Mouse (Mus musculus) limb, embryonic 15.5 days (tissue): ENCODE measurements at regions not wholly inside any gene's neighbourhood (a gene's known extent, or its start where the extent isn't known, plus 50 kb on each side); places are given as distances from the start of the nearest gene placed in this dataset.

ENCODE experiments used
- ATAC-seq: fragments of 200-750 bp; cut with Nextera tagmentation; 2 replicates; pipeline ENCODE4 v1.8.0; 2017; ENCODE audit warnings: low read depth, moderate TSS enrichment; ENCODE audit not compliant: insufficient number of reproducible peaks, low FRiP score, low TSS enrichment
- H3K27ac ChIP-seq: fragments of 300-500 bp; sonication (generic); 2 replicates; pipeline ENCODE4 v1.5.1; 2015; ENCODE audit warnings: moderate library complexity, mild to moderate bottlenecking, inconsistent platforms
- H3K27me3 ChIP-seq: fragments of 300-500 bp; sonication (generic); 2 replicates; pipeline ENCODE4 v1.6.1; 2015; ENCODE audit warnings: inconsistent platforms
- H3K36me3 ChIP-seq: fragments of 300-500 bp; sonication (generic); 2 replicates; pipeline ENCODE4 v1.6.1; 2015; ENCODE audit warnings: inconsistent platforms
- H3K4me1 ChIP-seq: fragments of 300-500 bp; sonication (generic); 2 replicates; pipeline ENCODE4 v1.6.1; 2015; ENCODE audit warnings: inconsistent platforms
- H3K4me2 ChIP-seq: fragments of 300-500 bp; sonication (generic); 2 replicates; pipeline ENCODE4 v1.6.1; 2015; ENCODE audit warnings: mild to moderate bottlenecking, inconsistent platforms
- H3K4me3 ChIP-seq: fragments of 300-500 bp; sonication (generic); 2 replicates; pipeline ENCODE4 v1.5.1; 2015; ENCODE audit warnings: mild to moderate bottlenecking, inconsistent platforms
- H3K9ac ChIP-seq: fragments of 300-500 bp; sonication (generic); 2 replicates; pipeline ENCODE4 v1.6.1; 2015; ENCODE audit warnings: inconsistent platforms
- H3K9me3 ChIP-seq: fragments of 300-500 bp; sonication (generic); 2 replicates; pipeline ENCODE4 v1.6.1; 2016; ENCODE audit warnings: inconsistent platforms
- WGBS: fragments of 180-500 bp; shearing (Covaris S2); methylation state at CpG from one replicate; pipeline ENCODE4 v1.1.7; 2015; 5-methylcytosine and 5-hydroxymethylcytosine counted together

- no peak for ATAC-seq
- Histone ChIP-seq H3K4me1 (no peaks in the 10 kb centered on the region), H3K4me3 (no peak overlapping the region), H3K36me3 (no peaks in the 10 kb centered on the region), H3K4me2 (no peak overlapping the region), H3K9me3 (no peaks in the 10 kb centered on the region), H3K9ac (no peak overlapping the region), H3K27me3 (no peaks in the 10 kb centered on the region), H3K27ac (no peak overlapping the region)
Observed at GRCm38 (mm10) chr1:71731623-71732022, 78.6 kb upstream of the Fn1 start.

GRCm38 (mm10) chr1:71731011-71731410, 78.0 kb upstream of the Fn1 start:
- H3K27me3 ChIP-seq = no peaks in the 10 kb centered on the region
- whole genome bisulfite sequencing = 83% methylated on average over 4 of the region's 4 CpGs
- no peak for ATAC-seq

GRCm38 (mm10) chr1:71728852-71729347, 75.9 kb upstream of the Fn1 start:
- WGBS = 79% methylated on average over 8 of the region's 8 CpGs
- no peaks in the 10 kb centered on the region for H3K27me3 ChIP-seq
- ATAC-seq = no peak
- no peaks in the 10 kb centered on the region for H3K36me3 ChIP-seq
- H3K4me2 ChIP-seq = no peak overlapping the region
- H3K4me3 ChIP-seq = no peak overlapping the region
- no peak overlapping the region for H3K9ac ChIP-seq
- no peaks in the 10 kb centered on the region for H3K4me1 ChIP-seq
- no peak overlapping the region for H3K27ac ChIP-seq
- no peaks in the 10 kb centered on the region for H3K9me3 ChIP-seq

More at GRCm38 (mm10) chr1:71731011-71731410, 78.0 kb upstream of the Fn1 start:
- Histone ChIP-seq H3K4me1 (no peaks in the 10 kb centered on the region), H3K9ac (no peak overlapping the region), H3K4me3 (no peak overlapping the region), H3K27ac (no peak overlapping the region), H3K9me3 (no peaks in the 10 kb centered on the region), H3K36me3 (no peaks in the 10 kb centered on the region), H3K4me2 (no peak overlapping the region)

GRCm38 (mm10) chr1:71723816-71724215, 70.8 kb upstream of the Fn1 start:
- H3K27me3 ChIP-seq = no peaks in the 10 kb centered on the region
- no peaks in the 10 kb centered on the region for H3K9me3 ChIP-seq
- H3K4me2 ChIP-seq = no peak overlapping the region
- no peaks in the 10 kb centered on the region for H3K4me1 ChIP-seq
- ATAC-seq = no peak
- no peak overlapping the region for H3K27ac ChIP-seq
- no peak overlapping the region for H3K9ac ChIP-seq
- no peaks in the 10 kb centered on the region for H3K36me3 ChIP-seq
- WGBS = 65% methylated on average over 7 of the region's 7 CpGs
- H3K4me3 ChIP-seq = no peak overlapping the region

GRCm38 (mm10) chr1:71723039-71723397, 70.0 kb upstream of the Fn1 start:
- 66% methylated on average over 2 of the region's 2 CpGs for WGBS
- no peak overlapping the region for H3K27ac ChIP-seq
- no peaks in the 10 kb centered on the region for H3K9me3 ChIP-seq
- ATAC-seq = no peak
- H3K27me3 ChIP-seq = no peaks in the 10 kb centered on the region
- no peaks in the 10 kb centered on the region for H3K4me1 ChIP-seq
- no peaks in the 10 kb centered on the region for H3K36me3 ChIP-seq
- no peak overlapping the region for H3K4me3 ChIP-seq
- H3K9ac ChIP-seq = no peak overlapping the region
- H3K4me2 ChIP-seq = no peak overlapping the region

- 68% methylated on average over 6 of the region's 6 CpGs for WGBS
Observed at GRCm38 (mm10) chr1:71722211-71723038, 69.4 kb upstream of the Fn1 start.

More at GRCm38 (mm10) chr1:71722211-71723038, 69.4 kb upstream of the Fn1 start:
- H3K27ac ChIP-seq = no peak overlapping the region
- no peak overlapping the region for H3K9ac ChIP-seq
- no peaks in the 10 kb centered on the region for H3K36me3 ChIP-seq
- H3K4me1 ChIP-seq = no peaks in the 10 kb centered on the region
- no peaks in the 10 kb centered on the region for H3K27me3 ChIP-seq
- H3K4me3 ChIP-seq = no peak overlapping the region
- ATAC-seq = no peak
- no peak overlapping the region for H3K4me2 ChIP-seq
- H3K9me3 ChIP-seq = no peaks in the 10 kb centered on the region
